Mouse (Mus musculus) MEL (cell line): ENCODE data around the gene Fam166a. TPM values are rescaled to one million over a fixed set of nuclear protein-coding genes. Genes with fewer than 3 reads are reported as not detected.

Experiments used
- DNase-seq: peaks from one replicate; pipeline ENCODE4 v3.0.0; 2011; ENCODE audit warnings: low read depth, low spot score
- H3K27ac ChIP-seq: 2 replicates; pipeline ENCODE4 v1.5.1; 2012; ENCODE audit warnings: low read depth, mild to moderate bottlenecking, control low read depth, low read length, moderate library complexity; ENCODE audit not compliant: control insufficient read depth
- H3K27me3 ChIP-seq, 2 experiments: fragments of 150-350 bp in 1 of 2; sonication (generic) in 1 of 2; 2 replicates each; pipeline ENCODE4 v1.6.1; 2012; ENCODE audit warnings: low read length in 2 of 2, mild to moderate bottlenecking in 2 of 2, improper control_type of control experiment in 1 of 2, moderate library complexity in 1 of 2; ENCODE audit not compliant: insufficient read depth in 2 of 2, control insufficient read depth in 1 of 2
- H3K36me3 ChIP-seq, 2 experiments: 2 replicates each; pipeline ENCODE4 v1.6.1; 2012 to 2014; ENCODE audit warnings: low read length in 2 of 2, improper control_type of control experiment in 1 of 2, inconsistent platforms in 1 of 2, mild to moderate bottlenecking in 1 of 2; ENCODE audit not compliant: insufficient read depth in 2 of 2, control insufficient read depth in 1 of 2
- H3K4me1 ChIP-seq, 2 experiments: fragments of 150-350 bp in 1 of 2; sonication (generic) in 1 of 2; 2 replicates each; pipeline ENCODE4 v1.6.1; 2012; ENCODE audit warnings: low read length in 2 of 2, improper control_type of control experiment in 1 of 2, mild to moderate bottlenecking in 1 of 2; ENCODE audit not compliant: insufficient read depth in 2 of 2, control insufficient read depth in 1 of 2
- H3K4me3 ChIP-seq, 2 experiments: fragments of 150-350 bp in 1 of 2; sonication (generic) in 1 of 2; 2 replicates each; pipeline ENCODE4 v1.5.1; 2012; ENCODE audit warnings: low read depth in 2 of 2, low read length in 2 of 2, mild to moderate bottlenecking in 2 of 2, moderate library complexity in 2 of 2, control low read depth in 1 of 2, improper control_type of control experiment in 1 of 2; ENCODE audit not compliant: control insufficient read depth in 1 of 2, insufficient read depth in 1 of 2
- H3K79me2 ChIP-seq: 2 replicates; pipeline ENCODE4 v1.6.1; 2012; ENCODE audit warnings: mild to moderate bottlenecking, low read length, moderate library complexity; ENCODE audit not compliant: control insufficient read depth, poor library complexity, insufficient read depth
- H3K9ac ChIP-seq: 2 replicates; pipeline ENCODE4 v1.6.1; 2012; ENCODE audit warnings: low read depth, mild to moderate bottlenecking, control low read depth, low read length, moderate library complexity; ENCODE audit not compliant: control insufficient read depth, poor library complexity, severe bottlenecking
- H3K9me3 ChIP-seq: fragments of 150-350 bp; sonication (generic); replicated peaks from 2 replicates; pipeline ENCODE4 v1.6.1; 2012; ENCODE audit warnings: mild to moderate bottlenecking, low read length, improper control_type of control experiment, moderate library complexity; ENCODE audit not compliant: insufficient read depth
- ELF1 ChIP-seq: IDR thresholded peaks from 2 replicates; pipeline ENCODE4 v1.6.1; 2014; ENCODE audit warnings: low read depth, mild to moderate bottlenecking, inconsistent platforms, low read length, improper control_type of control experiment, moderate library complexity
- EP300 ChIP-seq, 2 experiments: IDR thresholded peaks; 2 replicates each; pipeline ENCODE4 v1.6.1; 2011; ENCODE audit warnings: improper control_type of control experiment in 2 of 2, low read length in 2 of 2, low read depth in 1 of 2, mild to moderate bottlenecking in 1 of 2
- GATA1 ChIP-seq: IDR thresholded peaks from 2 replicates; pipeline ENCODE4 v1.6.1; 2011; ENCODE audit warnings: low read depth, low read length, improper control_type of control experiment
- JUND ChIP-seq: IDR thresholded peaks from 2 replicates; pipeline ENCODE4 v1.6.1; 2011; ENCODE audit warnings: low read depth, mild to moderate bottlenecking, improper control_type of control experiment, low read length
- KAT2A ChIP-seq: conservative IDR thresholded peaks from 2 replicates; pipeline ENCODE4 v1.6.1; 2012; ENCODE audit warnings: low read depth, low read length, improper control_type of control experiment, inconsistent platforms
- MAZ ChIP-seq: IDR thresholded peaks from 2 replicates; pipeline ENCODE4 v1.6.1; 2012; ENCODE audit warnings: low read depth, mild to moderate bottlenecking, inconsistent platforms, low read length, improper control_type of control experiment
- POLR2AphosphoS2 ChIP-seq: IDR thresholded peaks from 2 replicates; pipeline ENCODE4 v1.6.1; 2011; ENCODE audit warnings: low read length, improper control_type of control experiment
- SIN3A ChIP-seq: IDR thresholded peaks from 2 replicates; pipeline ENCODE4 v1.6.1; 2012; ENCODE audit warnings: low read length, improper control_type of control experiment, inconsistent platforms
- polyA plus RNA-seq, 2 experiments: library from polyadenylated mRNA; stranded (reverse) in 1 of 2; unstranded in 1 of 2; fragments of >175 nt in 1 of 2; fragments of >200 nt in 1 of 2; gene quantifications; 2 replicates each; pipeline versions ENCODE4 v1.2.1 to v1.2.4; 2012; ENCODE audit warnings: low replicate concordance in 2 of 2, low read depth in 1 of 2; ENCODE audit not compliant: insufficient read length in 2 of 2, insufficient read depth in 1 of 2, missing spikeins in 1 of 2
- total RNA-seq: library from RNA; depleted of rRNA; stranded (reverse); fragments of 300-350 nt; gene quantifications from 2 replicates; pipeline ENCODE4 v1.2.3, GENCODE M21; 2012

Gene Fam166a
- total and polyA plus RNA-seq, 3 experiments = 1.1 to 15.6 TPM; not detected in 1

DNA sequence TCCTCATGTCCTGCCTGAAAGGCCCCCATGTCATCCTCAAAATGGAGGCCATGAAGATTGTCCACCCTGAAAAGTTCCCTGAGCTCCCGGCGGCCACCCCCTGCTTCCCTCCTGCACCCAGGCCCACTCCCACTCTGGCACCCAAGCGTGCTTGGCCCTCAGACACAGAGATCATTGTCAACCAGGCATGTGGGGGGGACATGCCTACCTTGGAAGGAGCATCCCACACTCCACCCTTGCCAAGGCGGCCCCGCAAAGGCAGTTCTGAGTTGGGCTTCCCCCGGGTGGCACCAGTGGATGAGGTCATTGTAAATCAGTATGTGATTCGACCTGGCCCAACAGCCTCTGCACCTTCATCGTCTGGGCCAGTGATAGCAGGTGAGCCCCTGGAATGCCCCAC lies 24.8 kb downstream of the Fam166a start:
- TF ChIP-seq EP300 (IDR thresholded peaks at IDR 0.05; ENCODE audit: low read depth in 1 of 2, low read length in 2 of 2) (no peak), GATA1 (no peak), POLR2AphosphoS2 (no peak)
- H3K27me3 ChIP-seq = no peaks in the 10 kb centered on the region
- H3K79me2 ChIP-seq = no peaks in the 10 kb centered on the region; the same call in 1 of the 2 replicates
- H3K36me3 ChIP-seq = no peaks in the 10 kb centered on the region
- no peak for DNase-seq
- H3K4me3 ChIP-seq = no peak overlapping the region; a peak in 1 of 4 replicates
- H3K4me1 ChIP-seq = peaks cover 0 to 12% of the 10 kb centered on the region in 2 experiments; a peak in 3 of 4 replicates
- no peak overlapping the region for H3K9ac ChIP-seq
- no peaks in the 10 kb centered on the region for H3K9me3 ChIP-seq
- no peak overlapping the region for H3K27ac ChIP-seq

DNA sequence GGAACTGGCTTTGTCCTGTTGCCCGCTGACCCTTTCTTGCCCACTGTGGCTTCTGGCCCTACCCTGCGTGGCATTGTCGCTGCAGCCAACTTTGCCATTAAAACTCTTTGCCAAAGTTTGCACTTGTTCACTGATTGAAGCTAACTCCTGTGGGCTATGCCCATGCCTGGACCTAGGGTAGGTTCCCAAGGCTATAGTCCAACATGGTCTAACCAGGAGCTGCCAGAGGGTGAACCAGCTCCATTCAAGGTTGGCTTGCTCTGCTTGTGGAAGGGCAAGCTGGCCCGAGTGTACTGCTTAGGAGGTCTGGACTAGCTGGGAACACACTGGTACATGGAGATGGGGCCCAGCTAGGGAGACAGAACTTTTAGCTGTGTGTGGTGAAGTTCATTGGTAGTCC lies 25.6 kb downstream of the Fam166a start:
- H3K36me3 ChIP-seq = no peaks in the 10 kb centered on the region
- H3K27me3 ChIP-seq = no peaks in the 10 kb centered on the region
- TF ChIP-seq SIN3A (no peak), ELF1 (no peak), POLR2AphosphoS2 (no peak)
- TF ChIP-seq, all 39 proteins: peak for 0
- Histone ChIP-seq H3K79me2 (no peaks in the 10 kb centered on the region; the same call in 1 of the 2 replicates), H3K4me3 (no peak overlapping the region), H3K27ac (no peak overlapping the region), H3K9ac (no peak overlapping the region), H3K9me3 (no peaks in the 10 kb centered on the region), H3K4me1 (peaks cover 0 to 12% of the 10 kb centered on the region in 2 experiments; a peak in 3 of 4 replicates)
- DNase-seq = no peak

DNA sequence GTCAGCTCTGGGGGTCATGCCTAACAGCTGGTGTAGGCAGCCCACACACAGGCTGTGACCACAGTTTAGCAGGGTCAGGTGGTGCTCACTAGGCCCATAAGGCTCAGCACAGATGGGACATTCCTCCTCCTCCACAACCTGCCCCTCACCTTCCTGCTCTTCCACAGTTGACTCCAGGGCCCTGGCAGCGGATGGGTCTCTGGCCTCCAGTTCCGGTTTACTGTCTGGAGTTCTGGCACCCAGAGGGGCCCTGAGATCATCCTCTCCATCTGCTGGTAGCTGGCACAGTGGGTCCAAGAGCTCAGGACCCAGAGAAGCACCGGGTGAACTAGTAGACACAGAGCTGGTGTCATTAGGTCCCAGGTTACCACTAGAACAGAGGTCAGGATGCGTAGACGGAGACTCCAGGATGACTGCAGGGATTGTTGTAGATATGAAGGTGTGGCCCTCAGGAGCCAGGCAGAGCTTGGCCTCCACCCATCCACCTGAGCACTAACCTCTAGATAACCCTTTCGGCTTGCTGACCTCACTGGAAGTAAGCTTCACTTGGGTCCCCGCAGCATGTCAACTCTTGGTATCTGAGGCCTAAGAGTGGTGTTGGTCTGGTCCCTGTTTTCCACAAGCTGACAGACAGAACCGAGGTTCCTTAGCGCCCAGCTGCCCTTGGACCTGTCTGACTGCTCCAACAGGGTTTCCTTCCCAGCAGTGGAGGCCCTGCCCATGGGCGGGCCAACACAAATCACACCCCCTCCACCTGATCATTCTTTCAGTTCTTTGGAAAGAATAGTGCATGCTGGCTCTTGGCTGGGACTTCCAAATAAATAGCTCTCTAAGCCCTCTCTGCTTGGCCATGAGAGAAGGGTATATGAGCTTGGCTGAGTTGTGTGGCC lies 27.9 kb downstream of the Fam166a start, which contains the start of gene AL732309.1:
TSS of gene AL732309.1 (minus strand) at position 681 of the 890 bp plus-strand sequence.
- no peaks in the 10 kb centered on the region for H3K27me3 ChIP-seq
- H3K27ac ChIP-seq = no peak within 1 kb of the TSS
- peaks cover 0 to 2% of the 10 kb centered on the region in 2 experiments; a peak in 1 of 4 replicates for H3K36me3 ChIP-seq
- H3K4me1 ChIP-seq = peaks cover 0 to 7% of the 10 kb centered on the region in 2 experiments; a peak in 3 of 4 replicates
- TF ChIP-seq MAZ (no peak), GATA1 (no peak), KAT2A (no peak), JUND (no peak)
- TF ChIP-seq, all 39 proteins: peak for 0
- DNase-seq = no peak
- Histone ChIP-seq H3K9me3 (no peaks in the 10 kb centered on the region), H3K4me3 (no peak within 1 kb of the TSS), H3K9ac (no peak within 1 kb of the TSS), H3K79me2 (no peaks in the 10 kb centered on the region; the same call in 1 of the 2 replicates)
